Mouse (Mus musculus) heart, postnatal 0 days (tissue): Measurements from ENCODE around the gene Kdm6b.

Source experiments
- CTCF ChIP-seq: IDR thresholded peaks from 2 replicates; pipeline ENCODE4 v1.5.1; 2016; ENCODE audit warnings: antibody characterized with exemption, control low read depth, low read depth
- EP300 ChIP-seq: IDR thresholded peaks from 2 replicates; pipeline ENCODE4 v1.6.1; 2016; ENCODE audit warnings: antibody characterized with exemption, low read depth

DNA sequence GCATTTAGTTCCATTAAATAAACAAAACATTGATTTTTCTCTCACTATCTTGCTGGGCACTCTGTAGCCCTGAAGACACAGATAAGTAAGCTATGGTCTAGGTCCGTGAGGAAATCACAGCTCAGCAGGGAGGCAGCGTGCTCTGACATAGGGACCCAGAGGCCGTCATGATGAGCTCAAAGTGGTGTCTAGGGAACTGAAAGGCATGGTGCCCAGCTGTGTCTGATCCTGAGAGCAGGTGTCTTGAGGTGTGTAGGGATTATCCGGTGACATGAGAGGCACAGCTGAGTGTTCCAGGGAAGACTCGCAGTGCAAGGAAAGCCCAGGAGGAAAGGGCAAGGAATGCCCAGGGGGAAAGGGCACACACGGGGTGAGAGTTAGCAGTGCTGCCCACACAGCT, 19.7 kb upstream of the Kdm6b start:
- no peak for TF ChIP-seq CTCF
- no peak for TF ChIP-seq EP300
